Mouse (Mus musculus): ENCODE results near the gene Kcnq1.

The Kcnq1 gene

DNA sequence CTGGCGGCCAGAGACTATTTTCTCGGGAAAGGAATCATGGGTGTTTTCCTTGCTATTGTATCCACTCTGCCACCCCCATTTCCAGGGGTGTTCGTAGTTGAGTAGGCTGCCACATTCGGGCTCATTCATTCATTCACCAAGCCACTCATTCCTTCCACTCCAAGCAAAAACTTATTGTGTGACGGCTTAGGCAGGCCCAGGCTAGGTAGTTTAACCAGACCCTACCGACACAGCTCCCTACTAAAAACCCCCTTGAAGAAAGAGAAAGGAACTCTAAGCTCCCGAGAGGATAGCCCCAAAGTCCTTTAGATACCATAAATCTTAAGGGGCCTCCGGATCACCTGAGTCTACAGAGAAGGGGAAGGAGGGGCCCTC lies 338.4 kb downstream of the Kcnq1 start:
- in situ Hi-C loops (cut with MboI; ENCODE audit: unreplicated experiment in 2 of 2) = no loop called here

DNA sequence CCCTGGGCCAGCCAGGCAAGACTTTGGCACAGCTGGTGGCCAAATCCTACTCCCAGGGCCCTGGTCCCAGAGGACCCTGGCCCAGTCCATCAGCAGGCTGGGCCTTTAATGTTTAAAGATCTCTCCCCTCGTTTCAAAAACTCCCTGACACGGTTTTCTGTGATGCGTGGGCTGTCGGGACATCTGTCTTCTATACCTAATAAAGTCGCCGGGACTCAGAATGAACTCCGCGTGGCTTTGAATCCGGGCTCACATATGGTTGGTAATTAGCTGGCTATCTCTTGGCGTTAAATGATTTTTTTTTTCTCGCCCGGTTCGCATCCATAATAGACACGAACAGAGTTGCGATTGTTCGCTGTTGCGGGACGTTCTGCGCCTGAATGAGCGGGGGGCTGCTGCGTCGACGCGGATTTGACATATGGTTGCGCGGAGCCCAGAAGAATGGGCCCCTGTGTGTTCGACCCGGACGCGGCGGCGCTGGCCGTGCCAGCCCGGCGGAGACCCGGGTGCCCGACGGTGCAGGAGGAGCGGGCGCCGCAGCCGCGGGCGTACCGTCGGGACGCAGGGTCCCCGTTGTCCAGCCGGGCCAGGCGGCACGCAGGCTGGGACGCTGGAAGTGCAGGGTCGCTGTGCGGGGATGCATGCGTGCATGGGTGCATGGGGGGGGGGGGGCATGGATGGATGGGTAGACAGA lies 338.9 kb downstream of the Kcnq1 start:
- in situ Hi-C loops (cut with MboI; ENCODE audit: unreplicated experiment in 2 of 2) = no loop called here

DNA sequence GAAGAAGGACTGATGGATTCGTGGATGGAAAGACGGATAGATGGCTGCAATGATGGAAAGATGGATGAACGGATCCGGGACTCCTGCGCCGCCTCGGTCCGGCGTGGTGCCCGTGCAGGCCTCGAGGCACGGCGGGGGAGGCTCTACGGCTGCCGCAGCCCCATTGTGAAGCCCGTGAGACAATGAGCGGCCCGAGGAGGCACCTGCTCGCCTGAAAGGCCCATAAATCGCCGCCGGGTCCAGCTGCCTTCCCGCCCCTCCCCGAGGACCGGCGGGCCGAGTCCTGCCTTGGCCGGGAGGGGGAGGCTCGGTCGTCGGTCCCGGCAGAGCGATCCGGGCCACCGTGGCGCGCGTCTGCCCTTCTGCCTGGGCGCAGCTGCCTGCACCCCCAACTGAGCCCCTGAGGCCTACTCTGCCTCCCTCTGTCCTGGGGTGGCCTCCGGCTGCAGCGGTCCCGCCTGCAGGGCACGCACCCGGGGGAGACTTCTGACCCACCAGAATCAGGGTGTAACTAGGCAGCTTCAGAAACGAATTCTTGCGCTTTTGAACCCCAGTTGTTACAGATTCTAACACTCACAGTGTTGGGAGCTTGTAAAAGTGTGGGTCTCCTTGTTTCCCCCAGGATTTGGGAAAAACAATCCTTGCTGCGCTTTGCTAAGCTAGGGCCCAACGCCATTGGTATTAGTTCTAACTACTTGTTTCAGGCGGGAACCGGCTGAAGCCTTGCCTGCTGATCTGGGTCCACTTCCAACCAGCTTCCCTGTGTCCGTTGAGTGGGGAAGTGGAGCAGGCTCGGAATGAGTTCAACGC lies 339.7 kb downstream of the Kcnq1 start:
- in situ Hi-C loops (cut with MboI; ENCODE audit: unreplicated experiment in 2 of 2) = no loop called here

DNA sequence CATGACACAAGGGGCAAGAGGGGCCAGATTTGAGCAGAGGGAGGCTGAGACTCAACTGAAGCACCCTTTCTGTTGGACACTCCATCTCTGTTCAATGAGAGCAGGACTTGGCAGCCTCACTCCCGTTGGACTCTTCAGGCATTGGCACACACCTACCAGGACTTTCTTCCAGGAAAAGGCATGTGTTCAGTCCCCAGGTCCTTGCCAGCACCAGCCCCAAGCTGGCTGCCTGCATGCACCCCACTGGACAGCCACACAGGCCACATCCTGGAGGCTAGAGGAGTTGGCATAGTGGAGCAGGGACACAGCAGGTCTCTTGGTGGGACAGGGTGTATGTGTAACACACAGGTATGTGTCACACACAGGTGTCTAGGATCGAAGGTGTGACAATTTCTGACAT lies 341.0 kb downstream of the Kcnq1 start:
- in situ Hi-C loops (cut with MboI; ENCODE audit: unreplicated experiment in 2 of 2) = no loop called here

DNA sequence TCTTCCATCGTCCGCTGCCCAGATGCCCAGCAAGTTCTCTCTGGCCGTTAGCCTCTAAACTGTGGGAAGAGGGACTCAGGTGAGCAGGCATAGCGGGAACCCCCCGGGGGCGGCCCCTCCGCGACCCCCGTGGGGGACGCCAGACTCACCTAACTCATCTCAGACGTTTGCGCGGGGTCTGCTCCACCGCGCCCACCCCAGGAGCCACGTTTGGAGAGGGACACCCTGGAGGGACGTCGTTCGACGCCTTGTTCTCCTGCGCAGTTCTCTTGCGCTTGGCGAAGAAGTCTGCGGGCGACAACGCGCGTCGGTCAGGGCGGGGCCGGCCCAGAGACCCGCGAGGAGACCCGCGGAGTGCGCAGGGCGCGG lies 352.8 kb downstream of the Kcnq1 start:
- in situ Hi-C loops (cut with MboI; ENCODE audit: unreplicated experiment in 2 of 2) = no loop called here

DNA sequence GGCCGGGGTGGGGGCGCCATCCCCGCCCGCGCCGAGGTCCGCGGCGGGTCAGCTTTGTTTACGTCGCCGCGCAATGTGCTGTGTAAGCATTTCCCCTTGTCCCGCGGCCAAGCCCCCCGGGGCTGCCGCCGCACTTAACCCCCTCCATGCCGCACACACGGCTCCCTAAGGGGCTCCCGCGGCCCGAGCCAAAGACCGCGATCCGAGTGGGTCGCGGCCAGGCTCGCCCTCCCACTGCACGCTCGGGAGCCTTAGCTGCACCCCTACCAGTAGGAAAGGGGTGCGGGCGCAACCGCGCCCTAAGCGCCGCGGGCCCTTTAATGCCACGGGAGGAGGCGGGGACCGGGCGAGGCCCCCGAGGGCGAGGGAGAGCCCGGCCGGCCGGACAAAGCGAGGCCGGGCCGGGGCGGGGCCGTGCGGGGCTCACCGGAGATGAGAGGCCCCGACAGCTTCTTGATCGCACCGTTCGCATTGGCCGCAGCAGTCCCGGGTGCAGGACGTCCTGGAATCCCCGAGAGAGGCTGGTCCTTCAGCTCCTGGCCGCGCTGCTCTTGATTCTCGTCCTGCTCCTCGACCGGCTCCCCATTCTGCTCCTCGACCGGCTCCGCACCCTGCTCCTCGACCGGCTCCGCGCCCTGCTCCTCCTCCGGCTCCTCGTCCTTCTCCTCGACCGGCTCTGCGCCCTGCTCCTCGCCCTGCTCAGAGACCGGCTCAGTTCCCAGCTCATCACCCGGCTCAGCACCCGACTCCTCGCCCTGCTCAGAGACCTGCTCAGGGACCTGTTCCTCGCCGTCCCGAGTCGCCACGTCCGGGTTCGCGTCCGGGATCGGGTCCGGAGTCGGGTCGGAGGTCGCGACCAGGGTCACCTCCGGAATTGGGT lies 353.4 kb downstream of the Kcnq1 start:
- in situ Hi-C loops (cut with MboI; ENCODE audit: unreplicated experiment in 2 of 2) = loop anchor here in 1 of 2 experiments (10.0 kb wide), 1 partner anchor 565 kb away; no protein-coding TSS in a partner anchor

DNA sequence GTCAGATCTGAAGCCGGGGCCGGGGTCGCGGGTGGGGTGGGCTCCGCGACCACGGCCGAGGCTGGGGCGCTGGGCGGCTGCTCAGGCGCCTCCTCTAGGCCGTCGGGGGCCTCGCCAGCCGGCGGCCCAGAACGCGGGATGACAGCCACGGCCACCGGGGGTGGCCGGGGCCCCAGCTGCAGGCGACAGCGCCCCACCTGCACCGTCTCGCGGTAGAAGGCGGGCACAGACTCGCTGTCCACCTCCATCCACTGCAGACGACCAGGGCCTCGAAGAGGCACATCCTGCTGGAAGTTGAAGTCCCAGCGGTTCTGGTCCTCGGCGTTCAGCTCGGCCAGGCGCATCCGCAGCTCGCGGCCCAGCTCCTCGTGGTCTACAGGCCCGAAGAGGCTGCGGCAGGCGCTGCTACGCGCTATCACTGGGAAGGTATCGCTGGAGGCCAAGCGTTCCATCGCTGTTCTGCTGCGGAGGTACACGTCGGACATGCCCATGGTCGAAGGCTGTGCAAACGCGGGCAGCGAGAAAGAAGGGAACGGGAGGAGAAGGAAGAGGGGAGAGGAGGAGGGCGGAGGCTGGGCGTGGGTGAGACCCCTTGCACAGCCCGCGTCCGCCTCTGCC lies 354.2 kb downstream of the Kcnq1 start:
- in situ Hi-C loops (cut with MboI; ENCODE audit: unreplicated experiment in 2 of 2) = loop anchor here in 1 of 2 experiments (10.0 kb wide), 1 partner anchor 566 kb away; no protein-coding TSS in a partner anchor

DNA sequence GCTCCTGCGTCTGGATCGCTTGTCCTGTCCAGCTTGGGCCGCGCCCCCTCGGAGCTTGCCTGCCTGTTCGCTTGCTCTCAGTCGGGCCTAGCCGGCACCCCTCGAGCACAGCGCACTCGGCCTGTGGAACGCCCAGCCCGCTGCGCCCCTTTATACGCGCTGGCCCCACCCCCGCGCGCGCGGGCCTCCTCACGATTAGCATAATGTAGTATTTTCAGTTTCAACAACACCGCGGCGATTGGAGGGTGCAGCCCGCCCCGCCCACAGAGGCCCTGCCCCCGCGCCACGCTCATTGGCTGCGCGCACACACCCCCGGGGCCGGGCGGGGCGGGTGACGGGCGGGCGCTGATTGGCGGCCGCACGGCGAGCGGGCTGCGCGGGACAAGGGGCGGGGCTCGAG lies 354.7 kb downstream of the Kcnq1 start, which contains the start of gene Cdkn1c:
Gene Cdkn1c (minus strand): TSS at position 177 of the 400 bp plus-strand sequence.
- in situ Hi-C loops (cut with MboI; ENCODE audit: unreplicated experiment in 2 of 2) = loop anchor here in 1 of 2 experiments (10.0 kb wide), 1 partner anchor 566 kb away; no protein-coding TSS in a partner anchor

DNA sequence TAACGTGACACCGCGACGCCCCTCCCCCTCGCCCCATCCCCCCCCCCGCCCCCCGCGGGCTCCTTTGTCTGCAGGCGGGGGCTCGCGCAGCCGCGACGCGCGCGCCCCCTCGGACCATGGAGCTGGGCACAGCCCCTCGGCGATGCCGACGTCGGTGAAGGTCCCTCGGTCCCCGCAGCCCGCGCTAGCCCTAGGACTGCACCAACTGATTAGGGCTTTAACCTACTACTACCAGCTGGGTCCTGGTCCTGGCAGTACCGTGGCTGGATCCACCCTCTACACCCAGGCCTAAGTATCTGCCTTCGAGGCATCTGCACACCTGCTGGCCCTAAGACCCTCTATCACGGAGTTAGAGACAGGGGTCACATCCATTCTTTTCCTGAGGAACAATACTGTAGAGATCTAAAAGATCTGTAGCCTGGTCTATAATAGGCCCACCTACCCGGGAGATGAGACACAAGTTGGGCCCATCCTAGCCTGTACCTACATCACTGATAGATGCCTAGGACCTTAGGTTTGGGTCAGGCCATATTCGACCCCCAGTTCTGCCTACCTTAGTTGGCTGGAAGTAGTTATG lies 355.2 kb downstream of the Kcnq1 start:
- in situ Hi-C loops (cut with MboI; ENCODE audit: unreplicated experiment in 2 of 2) = loop anchor here in 1 of 2 experiments (10.0 kb wide), 1 partner anchor 567 kb away; no protein-coding TSS in a partner anchor

DNA sequence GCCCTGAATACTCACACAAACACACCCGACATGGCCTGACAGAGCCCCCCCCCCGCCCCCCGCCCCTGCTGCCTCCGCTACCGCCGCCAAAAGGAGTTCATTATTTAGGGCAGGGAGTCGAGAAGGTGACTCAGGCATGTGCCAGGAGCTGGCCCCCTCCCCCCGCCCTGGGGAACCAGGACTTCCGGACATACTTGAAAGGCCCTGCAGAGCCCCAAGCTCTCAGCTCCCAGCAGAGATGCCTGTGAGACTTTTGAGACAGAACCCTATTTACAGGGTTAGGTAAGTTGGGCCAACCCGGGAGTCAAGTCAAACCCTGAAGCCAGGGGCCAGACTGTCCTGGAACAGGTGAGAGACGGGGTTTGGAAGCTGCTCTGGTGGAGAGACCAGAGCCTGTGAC lies 355.8 kb downstream of the Kcnq1 start:
- in situ Hi-C loops (cut with MboI; ENCODE audit: unreplicated experiment in 2 of 2) = loop anchor here in 1 of 2 experiments (10.0 kb wide), 1 partner anchor 567 kb away; no protein-coding TSS in a partner anchor

DNA sequence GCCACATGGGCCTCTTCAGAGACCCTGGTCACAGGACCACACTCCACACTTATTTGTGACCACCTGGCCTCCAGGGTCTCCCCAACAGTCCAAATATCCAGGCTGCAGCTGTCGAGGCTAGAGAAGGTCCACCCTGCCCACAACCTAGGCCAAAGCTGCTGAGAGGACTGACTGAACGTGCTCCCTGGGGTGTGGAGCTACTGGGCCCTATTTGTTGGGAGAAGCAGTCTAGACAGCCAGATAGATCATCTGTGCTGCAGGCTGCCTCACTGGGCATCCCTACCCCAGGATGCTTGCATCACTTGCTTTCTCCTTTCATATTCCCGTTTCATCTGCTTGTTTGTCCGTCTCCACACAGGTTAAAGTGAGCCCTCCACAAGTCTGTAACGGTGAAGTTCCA lies 356.4 kb downstream of the Kcnq1 start:
- in situ Hi-C loops (cut with MboI; ENCODE audit: unreplicated experiment in 2 of 2) = loop anchor here in 1 of 2 experiments (10.0 kb wide), 1 partner anchor 568 kb away; no protein-coding TSS in a partner anchor

DNA sequence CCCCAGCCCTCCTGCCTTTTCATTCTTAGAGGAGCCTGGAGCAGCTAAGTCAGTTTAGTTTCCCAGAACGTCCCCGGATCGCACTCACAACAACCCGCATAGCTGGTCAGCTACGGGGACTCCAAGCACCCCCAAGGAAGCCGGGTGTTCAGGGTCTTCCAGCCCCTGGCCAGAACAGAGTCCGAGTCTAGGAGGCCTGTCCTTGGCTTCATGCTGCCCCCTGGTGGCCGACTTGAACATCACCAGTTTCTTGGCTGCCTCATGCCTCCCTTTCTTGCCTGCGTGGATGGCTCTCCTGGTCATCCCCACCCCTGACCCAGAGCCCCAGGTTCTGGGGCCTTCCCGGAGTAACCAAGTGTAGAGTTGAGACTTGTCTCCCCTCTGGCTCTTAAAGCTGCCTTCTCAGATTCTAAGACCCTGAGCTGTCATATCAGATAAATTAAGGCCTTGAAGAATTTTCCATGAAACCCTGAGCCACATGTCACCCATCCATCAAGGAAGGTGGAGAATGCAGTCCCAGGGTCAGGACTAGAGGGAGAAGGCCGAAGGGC lies 357.8 kb downstream of the Kcnq1 start:
- in situ Hi-C loops (cut with MboI; ENCODE audit: unreplicated experiment in 2 of 2) = loop anchor here in 1 of 2 experiments (10.0 kb wide), 1 partner anchor 569 kb away; no protein-coding TSS in a partner anchor

DNA sequence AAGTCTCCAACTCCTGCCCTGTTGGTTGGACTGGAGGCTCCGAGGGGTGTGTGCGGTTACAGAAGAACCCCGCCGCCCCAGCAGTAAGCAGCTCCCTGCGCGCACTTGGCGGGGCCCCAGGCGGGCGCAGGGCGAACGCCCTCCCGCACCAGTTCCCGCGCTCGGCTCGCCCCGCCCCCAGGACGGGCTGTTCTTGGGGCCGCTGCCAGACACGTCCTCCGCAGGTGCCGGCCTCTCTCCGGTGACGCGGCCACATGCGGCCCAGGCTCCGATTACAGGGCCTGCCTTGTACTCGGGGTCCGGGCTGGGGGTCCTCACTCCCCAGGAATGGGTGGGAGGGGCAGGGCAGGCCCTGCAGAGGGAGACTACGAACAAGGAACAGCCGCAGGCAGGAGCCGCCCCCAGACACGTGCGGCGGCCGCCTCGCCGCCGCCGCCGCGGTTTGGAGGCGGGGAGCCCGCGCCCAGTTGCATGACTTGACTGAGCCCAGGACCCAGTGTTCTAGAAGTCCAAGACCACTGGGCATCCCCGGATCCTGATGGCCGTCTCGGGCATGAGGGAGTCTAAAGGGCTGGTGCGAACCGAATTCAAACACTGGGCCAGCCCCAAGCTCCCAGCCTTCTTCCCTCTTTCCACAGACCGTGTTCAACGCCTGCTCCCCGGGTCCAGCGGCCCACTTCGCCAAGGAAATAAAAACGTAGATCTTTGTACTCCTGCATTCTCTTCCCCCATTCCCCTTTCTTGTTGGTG lies 358.8 kb downstream of the Kcnq1 start:
- in situ Hi-C loops (cut with MboI; ENCODE audit: unreplicated experiment in 2 of 2) = loop anchor here (5.0 to 10.0 kb wide), 2 partner anchors 313 to 570 kb away; no protein-coding TSS in a partner anchor

DNA sequence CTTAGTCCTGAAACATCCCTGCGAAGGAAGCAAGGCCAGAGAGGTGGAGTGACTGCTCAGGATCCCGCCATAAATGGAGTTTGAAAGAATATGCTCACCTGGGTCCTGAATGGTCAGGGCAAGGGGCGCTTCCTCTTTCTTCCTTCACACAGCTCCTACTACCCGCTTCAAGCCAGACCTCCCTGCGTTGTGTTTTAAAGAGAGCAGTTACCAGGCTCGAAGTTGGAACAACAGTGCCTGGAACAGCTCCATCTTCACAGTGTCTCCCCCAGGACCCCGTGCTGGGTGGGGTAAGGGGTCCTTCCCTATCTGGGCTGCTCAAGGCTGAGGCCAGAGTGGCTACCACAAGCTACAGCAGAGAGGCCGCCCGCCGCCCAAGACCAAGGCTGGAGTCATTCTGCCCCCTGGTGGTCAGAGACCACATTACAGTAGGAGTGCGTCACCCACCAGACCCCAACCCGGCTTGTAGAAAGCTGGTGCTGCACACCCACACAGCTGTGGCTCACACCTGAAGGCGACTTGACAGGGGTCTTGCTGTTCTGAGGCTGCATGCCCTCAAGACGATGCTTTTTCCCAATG lies 360.0 kb downstream of the Kcnq1 start:
- in situ Hi-C loops (cut with MboI; ENCODE audit: unreplicated experiment in 2 of 2) = loop anchor here (5.0 to 10.0 kb wide), 2 partner anchors 314 to 571 kb away; no protein-coding TSS in a partner anchor

DNA sequence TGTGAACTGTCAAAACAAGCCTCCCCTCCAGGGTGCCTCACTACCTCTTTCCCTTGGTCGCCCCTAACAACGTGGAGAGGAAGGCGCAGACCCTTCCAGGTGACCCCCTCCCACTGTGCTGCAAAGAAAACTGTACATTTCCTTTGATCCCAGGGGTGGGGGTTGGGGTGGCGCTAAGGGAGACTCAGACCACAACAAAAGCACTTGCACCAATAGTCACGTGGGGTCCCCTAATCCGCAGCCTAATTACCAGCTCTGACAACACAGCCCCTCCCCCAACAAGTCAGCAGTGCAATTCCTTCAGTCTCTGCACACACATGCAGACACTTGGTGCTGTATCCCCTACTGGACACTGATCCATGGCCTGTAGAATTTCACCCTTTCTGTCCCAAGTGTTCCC lies 361.6 kb downstream of the Kcnq1 start:
- in situ Hi-C loops (cut with MboI; ENCODE audit: unreplicated experiment in 2 of 2) = loop anchor here (5.0 to 10.0 kb wide), 2 partner anchors 315 to 573 kb away; no protein-coding TSS in a partner anchor

DNA sequence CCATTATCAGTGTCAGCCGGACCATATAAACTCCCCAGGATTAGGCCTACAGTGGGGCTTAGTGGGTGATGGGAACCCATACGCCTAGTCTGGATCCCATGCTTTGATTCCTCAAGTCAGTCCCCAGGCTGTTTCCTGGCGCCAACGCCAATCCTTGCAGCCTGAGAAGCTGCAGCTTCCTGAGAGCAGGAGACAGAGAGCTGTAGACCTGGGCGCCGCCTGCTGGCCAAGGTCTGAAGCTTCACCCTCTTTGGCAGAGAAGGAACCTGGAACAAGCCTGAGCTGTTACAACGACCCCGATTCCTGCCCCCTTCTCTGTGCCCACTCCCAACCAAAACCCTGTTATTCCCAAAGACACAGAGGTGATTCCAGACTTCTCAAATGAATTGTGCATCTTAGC lies 363.8 kb downstream of the Kcnq1 start:
- in situ Hi-C loops (cut with MboI; ENCODE audit: unreplicated experiment in 2 of 2) = loop anchor here (5.0 to 10.0 kb wide), 3 partner anchors 318 to 575 kb away; no protein-coding TSS in a partner anchor

DNA sequence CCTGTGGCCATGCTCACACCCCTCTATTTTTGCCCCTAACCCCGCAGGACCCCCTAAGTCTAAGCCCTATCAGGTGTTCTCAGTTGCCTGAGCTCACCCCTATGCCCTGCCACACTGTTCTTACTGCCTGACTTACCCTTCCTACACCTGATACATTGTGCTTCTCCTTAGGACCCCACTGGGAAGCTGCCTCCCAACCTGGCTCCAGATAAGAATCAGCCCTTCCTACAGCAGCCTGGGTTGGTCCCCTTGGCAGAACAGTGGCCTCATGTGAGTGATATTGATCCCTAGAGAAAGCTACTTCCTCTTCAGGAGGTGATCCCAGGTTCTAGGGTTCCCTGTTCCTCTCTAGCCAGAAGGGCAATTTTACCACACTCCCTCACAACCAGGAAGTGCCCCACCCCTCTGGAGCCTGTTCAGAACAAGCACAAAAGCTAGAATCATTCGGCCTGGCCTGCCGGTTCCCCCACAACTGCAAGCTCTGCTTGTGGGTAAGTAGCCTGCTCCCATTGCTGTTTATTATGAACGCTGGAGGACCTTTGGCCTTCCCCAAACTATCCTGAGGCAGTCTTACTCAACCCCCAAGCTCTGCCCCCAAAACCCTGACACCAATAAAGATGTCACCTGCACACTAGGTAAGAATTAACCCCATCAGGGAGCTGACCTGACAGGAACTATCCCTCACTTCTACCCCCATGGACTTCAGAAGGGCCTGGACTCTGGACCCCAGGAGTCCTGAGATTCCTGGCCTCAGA lies 367.4 kb downstream of the Kcnq1 start, which contains the start of gene Slc22a18:
Gene Slc22a18 (plus strand): TSS at position 390 of the 755 bp plus-strand sequence.
- in situ Hi-C loops (cut with MboI; ENCODE audit: unreplicated experiment in 2 of 2) = loop anchor here in 1 of 2 experiments (10.0 kb wide), 1 partner anchor 569 kb away; no protein-coding TSS in a partner anchor

Measured in v-Abl transformed pro-B cells (cell line).